Mouse (Mus musculus) layer of hippocampus, adult 11-12 months (tissue): Measurements from ENCODE around the gene Lrfn3.

ENCODE experiments used
- DNase-seq: peaks from one replicate; pipeline ENCODE4 v3.0.0; 2022; ENCODE audit warnings: low spot score

Gene Lrfn3

GRCm38 (mm10) chr7:30313666-30314320 is 48.8 kb downstream of the Lrfn3 start:
- no peak for DNase-seq

- no peak for DNase-seq
Measured at GRCm38 (mm10) chr7:30310136-30310535, 52.4 kb downstream of the Lrfn3 start.

GRCm38 (mm10) chr7:30309395-30310129 is 53.0 kb downstream of the Lrfn3 start:
- DNase-seq, result no peak

GRCm38 (mm10) chr7:30308076-30309005 is 54.2 kb downstream of the Lrfn3 start, which contains the start of gene Alkbh6:
Gene Alkbh6, plus strand, starts transcription at chr7:30308717.
- peak; percentile 96 for DNase-seq

GRCm38 (mm10) chr7:30306083-30306779 is 56.3 kb downstream of the Lrfn3 start:
- DNase-seq, result no peak
